Mouse (Mus musculus) liver, embryonic 16.5 days (tissue): ENCODE measurements around the gene Carns1. TPM values are rescaled to one million over a fixed set of nuclear protein-coding genes. Genes with fewer than 3 reads are reported as not detected.

Source experiments
- ATAC-seq: fragments of 200-750 bp; cut with Nextera tagmentation; 2 replicates; pipeline ENCODE4 v1.8.0; 2017; ENCODE audit warnings: low read depth, mild to moderate bottlenecking, moderate number of reproducible peaks, moderate library complexity
- H3K27ac ChIP-seq: fragments of 300-500 bp; sonication (generic); 2 replicates; pipeline ENCODE4 v1.5.1; 2014; ENCODE audit warnings: mild to moderate bottlenecking, low read length
- H3K27me3 ChIP-seq: fragments of 300-500 bp; sonication (generic); 2 replicates; pipeline ENCODE4 v1.6.1; 2014; ENCODE audit warnings: low read depth, low read length, mixed read lengths; ENCODE audit not compliant: control insufficient read depth, insufficient read depth
- H3K36me3 ChIP-seq: fragments of 300-500 bp; sonication (generic); 2 replicates; pipeline ENCODE4 v1.6.1; 2014; ENCODE audit warnings: mild to moderate bottlenecking; ENCODE audit not compliant: control insufficient read depth, insufficient read depth
- H3K4me1 ChIP-seq: fragments of 300-500 bp; sonication (generic); 2 replicates; pipeline ENCODE4 v1.6.1; 2014; ENCODE audit warnings: low read depth, low read length, mixed read lengths; ENCODE audit not compliant: control insufficient read depth
- H3K4me2 ChIP-seq: fragments of 300-500 bp; sonication (generic); 2 replicates; pipeline ENCODE4 v1.6.1; 2014; ENCODE audit warnings: low read depth, low read length, mixed read lengths
- H3K4me3 ChIP-seq: fragments of 300-500 bp; sonication (generic); 2 replicates; pipeline ENCODE4 v1.5.1; 2014; ENCODE audit warnings: low read depth, mild to moderate bottlenecking, low read length
- H3K9ac ChIP-seq: fragments of 300-500 bp; sonication (generic); 2 replicates; pipeline ENCODE4 v1.6.1; 2014; ENCODE audit warnings: low read depth, low read length
- H3K9me3 ChIP-seq: fragments of 300-500 bp; sonication (generic); replicated peaks from 2 replicates; pipeline ENCODE4 v1.6.1; 2016; ENCODE audit warnings: low read length; ENCODE audit not compliant: control insufficient read depth
- WGBS: fragments of 180-500 bp; shearing (Covaris S2); extraction: QIAGEN DNeasy Blood & Tissue Kit; methylation state at CpG from one replicate; pipeline ENCODE4 v1.1.7; 2014; ENCODE audit not compliant: insufficient replicate concordance; 5-methylcytosine and 5-hydroxymethylcytosine counted together
- polyA plus RNA-seq: library from polyadenylated mRNA; unstranded; fragments of >200 nt; fragmentation: Nextera tagmentation; extraction: Ambion mirVana; gene quantifications from 2 replicates; pipeline ENCODE4 v1.2.1, GENCODE M21; 2015

Gene Carns1
- polyA plus RNA-seq, 1 experiment from 2014 or later: 0.67 TPM

DNA sequence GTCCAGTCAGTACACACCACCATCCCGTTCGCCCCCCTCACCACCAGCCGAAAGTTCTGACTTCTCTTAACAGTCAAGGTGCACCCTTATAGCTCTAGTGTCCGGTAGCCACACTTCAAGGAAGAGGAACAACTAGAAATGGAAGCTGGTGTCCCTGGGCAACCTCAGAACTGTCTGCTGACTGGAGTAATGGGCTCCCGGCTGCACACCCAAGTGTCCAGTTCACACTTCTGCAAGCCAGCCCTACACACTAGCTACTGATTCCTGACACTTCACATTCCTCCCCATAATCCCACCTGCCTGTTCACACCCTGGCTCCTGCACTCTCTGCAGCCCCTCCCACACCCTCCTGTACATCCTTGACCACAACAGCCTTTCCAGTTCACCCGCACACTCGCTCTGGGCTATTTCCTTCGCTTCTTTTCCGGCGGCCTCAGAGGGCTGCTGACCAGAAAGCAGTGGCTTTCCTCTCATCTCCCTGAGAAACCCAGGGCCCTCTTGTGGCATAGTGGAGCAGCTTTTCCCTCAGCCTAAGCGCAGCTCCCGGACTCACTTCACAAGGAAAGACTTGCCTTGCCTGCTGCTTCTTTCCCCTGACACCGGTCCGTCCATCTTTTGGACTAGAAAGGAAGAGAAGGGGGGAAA is 40.9 kb upstream of the Carns1 start:
- H3K27ac ChIP-seq: no peak overlapping the region
- H3K4me1 ChIP-seq: peaks cover 25% of the 10 kb centered on the region
- H3K4me3 ChIP-seq: no peak overlapping the region
- H3K27me3 ChIP-seq: peaks cover 74% of the 10 kb centered on the region
- no peak overlapping the region for H3K9ac ChIP-seq
- H3K36me3 ChIP-seq: no peaks in the 10 kb centered on the region
- H3K9me3 ChIP-seq: no peaks in the 10 kb centered on the region
- no peak for ATAC-seq
- WGBS: 12% methylated on average over 14 of the region's 14 CpGs
- H3K4me2 ChIP-seq: no peak overlapping the region

GRCm38 (mm10) chr19:4215451-4215840 is 40.2 kb upstream of the Carns1 start:
- WGBS: 2% methylated on average over 15 of the region's 21 CpGs
- H3K4me1 ChIP-seq: peaks cover 21% of the 10 kb centered on the region
- no peak for ATAC-seq
- peaks cover 76% of the 10 kb centered on the region for H3K27me3 ChIP-seq
- H3K36me3 ChIP-seq: no peaks in the 10 kb centered on the region
- no peaks in the 10 kb centered on the region for H3K9me3 ChIP-seq
- H3K27ac ChIP-seq: no peak overlapping the region
- peak overlapping the region; percentile 61 for H3K9ac ChIP-seq
- peak overlapping the region; percentile 59 for H3K4me3 ChIP-seq
- peak overlapping the region; percentile 74 for H3K4me2 ChIP-seq

DNA sequence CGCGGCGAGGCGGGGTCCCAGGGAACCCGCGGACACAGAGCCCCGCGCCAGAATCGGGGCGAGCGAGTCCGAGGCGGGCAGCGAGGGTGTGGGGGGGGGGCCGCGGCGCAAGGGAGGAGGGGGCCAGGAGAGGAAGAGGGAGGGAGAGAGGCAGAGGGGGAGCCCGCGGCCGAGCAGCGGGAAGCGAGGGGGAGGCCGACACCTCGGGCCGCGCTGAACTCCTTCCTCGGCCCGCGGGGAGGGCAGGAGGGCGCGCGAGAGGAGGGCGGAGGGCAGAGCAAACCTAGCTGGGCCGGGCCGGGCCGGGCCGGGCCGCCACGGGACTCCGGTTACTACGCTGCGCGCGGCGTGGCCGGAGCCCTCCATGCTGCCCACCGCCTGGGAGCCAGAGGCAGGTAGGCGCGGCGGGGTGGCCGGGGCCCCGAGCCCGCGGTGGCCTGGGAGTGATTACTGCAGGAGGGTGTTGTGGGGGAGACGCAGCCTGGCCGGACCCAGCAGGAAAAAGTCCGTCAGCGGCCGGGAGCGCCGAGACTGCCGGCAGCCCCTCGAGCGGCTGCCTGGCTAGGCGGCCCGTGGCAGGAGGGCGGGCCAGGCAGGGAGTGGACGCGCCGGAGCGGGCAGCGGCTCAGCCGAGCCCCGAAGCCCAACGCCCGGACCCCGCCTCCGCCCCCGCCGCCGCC is 39.6 kb upstream of the Carns1 start:
- Histone ChIP-seq H3K9ac (peak overlapping the region; percentile 61), H3K4me3 (peak overlapping the region; percentile 59), H3K27me3 (peaks cover 77% of the 10 kb centered on the region), H3K4me2 (peak overlapping the region; percentile 74), H3K9me3 (no peaks in the 10 kb centered on the region), H3K4me1 (peaks cover 16% of the 10 kb centered on the region), H3K27ac (peak overlapping the region; percentile 35; the same call in 1 of the 2 replicates), H3K36me3 (no peaks in the 10 kb centered on the region)
- under 1% methylated on average over 47 of the region's 81 CpGs for WGBS
- peak; percentile 49 for ATAC-seq

DNA sequence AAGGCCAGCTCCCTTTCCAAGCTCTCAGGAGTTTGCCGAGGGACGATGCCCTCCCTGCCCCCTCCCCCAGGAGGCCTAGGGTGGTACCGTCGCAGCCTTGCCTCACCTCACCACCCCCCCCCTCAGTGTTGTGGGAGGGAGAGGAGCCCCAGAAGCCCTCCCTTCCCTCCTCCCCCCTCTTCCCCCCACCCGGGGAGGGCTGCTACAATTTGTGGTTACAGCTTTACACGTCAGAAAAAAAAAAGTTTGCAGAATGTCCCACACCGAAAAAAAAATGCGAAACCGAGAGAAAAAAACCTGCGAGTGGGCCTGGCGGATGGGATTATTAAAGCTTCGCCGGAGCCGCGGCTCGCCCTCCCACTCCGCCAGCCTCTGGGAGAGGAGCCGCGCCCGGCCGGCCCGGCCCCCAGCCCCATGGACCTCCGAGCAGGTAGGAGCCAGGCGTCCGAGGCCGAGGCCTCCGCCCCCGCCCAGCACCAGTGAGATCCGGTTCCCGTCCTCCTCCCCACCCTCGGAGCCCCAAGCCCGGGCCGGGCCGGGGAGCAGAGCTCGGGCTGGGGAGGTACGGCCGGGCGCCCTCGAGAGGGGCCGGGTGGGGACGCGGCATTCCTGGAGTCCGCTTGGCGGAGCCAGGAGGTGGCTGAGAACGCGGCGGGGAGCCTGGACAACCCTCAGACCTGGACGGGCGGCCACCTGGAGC is 38.9 kb upstream of the Carns1 start, which contains the start of the genes Clcf1 and AC109138.7:
Gene Clcf1, plus strand, starts transcription at position 168 of the 700 bp plus-strand sequence.
Gene AC109138.7, plus strand, starts transcription at position 287 of the 700 bp plus-strand sequence.
- H3K4me3 ChIP-seq: peak within 1 kb of the TSS; percentile 59
- peak within 1 kb of the TSS; percentile 74 for H3K4me2 ChIP-seq
- H3K27me3 ChIP-seq: peaks cover 77% of the 10 kb centered on the region
- H3K27ac ChIP-seq: peak within 1 kb of the TSS; percentile 35; the same call in 1 of the 2 replicates
- no peaks in the 10 kb centered on the region for H3K36me3 ChIP-seq
- 1% methylated on average over 42 of the region's 49 CpGs for WGBS
- H3K9ac ChIP-seq: peak within 1 kb of the TSS; percentile 61
- no peaks in the 10 kb centered on the region for H3K9me3 ChIP-seq
- peak; percentile 17; the same call in 1 of the 2 replicates for ATAC-seq
- peaks cover 16% of the 10 kb centered on the region for H3K4me1 ChIP-seq

GRCm38 (mm10) chr19:4213524-4213974 is 38.3 kb upstream of the Carns1 start:
- no peaks in the 10 kb centered on the region for H3K9me3 ChIP-seq
- H3K27ac ChIP-seq: no peak overlapping the region
- H3K4me3 ChIP-seq: peak overlapping the region; percentile 59; the same call in 1 of the 2 replicates
- peaks cover 77% of the 10 kb centered on the region for H3K27me3 ChIP-seq
- ATAC-seq: no peak
- WGBS: 6% methylated on average over 9 of the region's 9 CpGs
- no peak overlapping the region for H3K4me2 ChIP-seq
- no peaks in the 10 kb centered on the region for H3K36me3 ChIP-seq
- H3K9ac ChIP-seq: no peak overlapping the region
- H3K4me1 ChIP-seq: peaks cover 16% of the 10 kb centered on the region

DNA sequence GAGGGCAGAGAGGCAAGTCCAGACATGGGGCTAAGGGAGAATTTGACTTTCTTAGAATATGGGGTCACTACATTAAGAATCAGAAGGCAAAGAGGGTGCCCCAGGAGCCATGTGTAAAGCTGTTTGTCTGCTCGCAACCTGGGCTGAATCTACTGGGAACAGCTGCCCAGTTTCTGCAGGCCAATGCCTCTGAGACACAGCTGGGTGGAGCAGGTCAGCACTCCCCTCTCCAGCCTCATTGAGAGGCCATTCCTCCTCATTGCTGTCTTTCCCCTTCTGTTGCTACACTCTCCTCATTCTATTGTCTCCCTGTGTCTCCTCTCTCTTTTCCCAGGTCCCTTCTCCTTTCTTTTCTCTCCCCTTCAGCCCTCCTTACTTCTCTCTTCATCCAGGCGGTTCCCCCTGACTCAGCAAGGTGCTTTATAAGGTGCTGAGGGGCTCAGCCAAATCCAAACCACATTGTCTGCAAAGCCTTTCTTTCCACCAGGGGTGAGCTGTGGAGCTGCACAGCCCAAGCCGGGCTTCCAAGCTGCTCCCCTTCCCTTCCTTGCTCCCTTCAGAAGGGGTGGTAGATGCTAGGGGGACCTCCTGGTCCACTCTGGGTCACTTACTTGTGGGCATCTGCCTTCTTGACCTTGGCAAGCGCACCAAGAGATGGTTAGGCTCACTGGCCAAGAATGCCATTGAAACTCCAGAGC is 36.8 kb upstream of the Carns1 start:
- Histone ChIP-seq H3K27me3 (peaks cover 64% of the 10 kb centered on the region), H3K4me2 (no peak overlapping the region), H3K36me3 (no peaks in the 10 kb centered on the region), H3K9ac (no peak overlapping the region), H3K9me3 (no peaks in the 10 kb centered on the region), H3K4me3 (no peak overlapping the region), H3K27ac (no peak overlapping the region), H3K4me1 (peaks cover 16% of the 10 kb centered on the region)
- ATAC-seq: no peak
- WGBS: 37% methylated on average over 4 of the region's 4 CpGs

DNA sequence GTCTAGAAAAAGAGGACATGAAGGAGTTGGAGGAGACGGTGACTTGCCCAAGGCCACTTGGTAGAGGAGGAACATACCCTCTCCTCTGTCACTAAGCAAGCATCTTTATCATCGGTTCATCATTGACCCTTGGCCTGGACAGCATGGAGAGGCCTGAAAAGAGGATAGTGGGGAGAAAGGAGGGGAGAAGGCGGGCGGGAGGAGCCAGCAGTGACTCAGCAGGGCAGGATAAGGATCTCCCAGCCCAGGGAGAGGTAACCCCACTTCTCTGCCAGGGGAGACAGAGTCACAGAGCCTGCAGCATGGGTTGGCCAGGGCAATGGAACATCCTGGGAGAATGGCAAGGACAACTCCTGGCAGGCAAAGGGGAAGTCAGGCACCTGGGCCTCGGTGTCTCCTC is 33.3 kb upstream of the Carns1 start:
- 50% methylated on average over 5 of the region's 5 CpGs for WGBS

DNA sequence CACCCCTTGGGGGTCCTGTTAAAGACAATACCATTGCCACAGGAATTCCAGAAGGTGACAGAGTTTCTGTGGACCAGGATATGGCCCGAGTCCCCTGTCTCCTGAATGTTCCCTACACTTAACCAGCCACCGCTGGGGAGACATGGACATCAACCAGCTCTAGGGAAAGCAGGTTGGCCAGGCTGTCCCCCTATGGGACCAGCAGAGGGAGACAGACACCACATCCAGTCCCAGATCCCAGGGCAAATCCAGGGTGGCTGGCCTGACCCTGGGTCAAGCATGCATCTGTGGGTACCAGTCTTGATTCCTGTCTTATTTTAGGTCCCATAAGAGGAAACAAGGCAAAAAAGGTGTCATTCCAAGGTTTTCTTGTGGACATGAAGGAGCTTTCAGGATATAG is 31.7 kb upstream of the Carns1 start:
- H3K4me1 ChIP-seq: peaks cover 7% of the 10 kb centered on the region
- ATAC-seq: peak; percentile 59; the same call in 1 of the 2 replicates
- 2% methylated on average over 2 of the region's 2 CpGs for WGBS
- no peak overlapping the region for H3K4me2 ChIP-seq
- no peak overlapping the region for H3K27ac ChIP-seq
- H3K27me3 ChIP-seq: peaks cover 21% of the 10 kb centered on the region
- no peak overlapping the region for H3K4me3 ChIP-seq
- no peaks in the 10 kb centered on the region for H3K9me3 ChIP-seq
- no peaks in the 10 kb centered on the region for H3K36me3 ChIP-seq
- no peak overlapping the region for H3K9ac ChIP-seq

More for the DNA sequence above, 33.3 kb upstream of the Carns1 start:
- H3K27ac ChIP-seq: no peak overlapping the region
- H3K4me3 ChIP-seq: no peak overlapping the region
- no peak overlapping the region for H3K4me2 ChIP-seq
- ATAC-seq: no peak
- no peak overlapping the region for H3K9ac ChIP-seq
- H3K9me3 ChIP-seq: no peaks in the 10 kb centered on the region
- H3K27me3 ChIP-seq: peaks cover 37% of the 10 kb centered on the region
- no peaks in the 10 kb centered on the region for H3K36me3 ChIP-seq
- peaks cover 6% of the 10 kb centered on the region for H3K4me1 ChIP-seq
